Mouse (Mus musculus): ENCODE results near the gene Calcoco1.

DNA sequence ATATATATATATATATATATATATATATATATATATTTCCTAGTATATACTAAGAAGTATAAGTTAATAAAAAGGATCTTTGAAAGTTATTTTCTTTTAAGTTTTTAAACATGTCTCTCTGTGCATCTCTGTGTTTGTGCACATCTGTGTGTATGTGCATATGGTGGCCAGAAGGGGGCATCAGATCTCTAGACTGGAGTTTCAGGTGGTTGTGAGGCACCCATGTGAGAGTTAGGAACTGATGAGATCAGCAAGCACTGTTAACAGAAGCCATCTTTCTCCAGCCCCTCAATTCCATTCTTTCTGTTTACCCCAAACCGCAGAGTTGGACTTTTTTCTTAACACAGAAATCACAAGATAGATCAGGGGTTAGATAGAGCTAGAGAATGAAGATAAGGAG, 35.7 kb upstream of the Calcoco1 start:
- TF ChIP-seq CTCF (IDR thresholded peaks at IDR 0.05; ENCODE audit: low read depth) (no peak), EP300 (IDR thresholded peaks at IDR 0.05; ENCODE audit: low read depth) (no peak)

All from heart, postnatal 0 days (tissue).